10 mouse cellular contexts compared by ENCODE assay signal in the genomic region with DNA sequence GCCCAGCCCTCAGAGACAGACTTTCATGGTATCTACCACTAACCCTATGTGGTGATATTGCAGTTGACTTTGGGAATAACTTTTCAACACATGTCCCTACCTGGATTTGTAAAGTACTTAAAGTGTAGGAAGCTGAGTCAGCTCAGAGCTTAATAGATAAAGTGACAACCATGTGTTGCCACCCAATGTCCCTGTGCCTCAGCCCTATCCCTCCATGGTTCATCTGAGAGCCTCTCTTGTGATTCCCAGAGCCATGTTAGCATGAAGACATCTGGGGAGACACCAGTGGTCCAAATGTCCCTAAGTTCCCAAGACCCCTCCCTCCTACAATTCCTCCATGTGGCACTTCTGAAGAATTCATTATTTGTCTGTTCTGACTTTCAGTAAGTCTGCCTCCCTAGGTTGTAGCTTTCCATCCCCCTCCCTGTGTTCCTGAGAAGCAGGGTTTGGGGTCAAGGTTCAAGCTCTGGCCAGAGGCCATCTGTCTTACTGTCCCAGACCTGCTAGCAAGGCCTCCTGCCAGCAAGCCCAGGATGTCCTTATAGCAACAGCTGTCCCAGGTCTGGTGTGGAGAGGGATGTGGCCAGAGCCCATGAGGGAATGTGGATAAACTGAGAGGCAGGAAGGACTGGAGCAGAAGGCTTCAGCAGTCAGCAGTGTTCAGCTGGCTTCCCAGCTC. TPM values are rescaled to one million over a fixed set of nuclear protein-coding genes. Genes with fewer than 3 reads are reported as not detected.
A peak's percentile ranks its signal among the peaks of the same experiment; 100 is the strongest.
DNase-seq lines count a peak whose midpoint lies in the region; ATAC-seq and TF ChIP-seq lines count a peak whose summit lies in the region.
"Had no signal": no experiment of that assay in that cellular context is flagged by ENCODE, and none has a peak within 500 bp of the region (broad histone marks: within the 10 kb centered on the region; RNA-seq: fewer than 3 reads in every experiment).

No protein-coding gene starts in this region.

- no peak overlapping the region for H3K4me2 ChIP-seq in intestine, postnatal 0 days (replicated peaks; ENCODE audit: low read depth)

- no peak for TF ChIP-seq CTCF in layer of hippocampus, adult 2 months (conservative IDR thresholded peaks at IDR 0.05)
- TF ChIP-seq CTCF in intestine, postnatal 0 days (IDR thresholded peaks at IDR 0.05; ENCODE audit: low read depth), result no peak

- no peaks in the 10 kb centered on the region for H3K4me1 ChIP-seq in intestine, postnatal 0 days (replicated peaks; ENCODE audit: control insufficient read depth, insufficient read depth, low read length)

- DNase-seq in layer of hippocampus, adult 2 months (ENCODE audit: low spot score in 2 of 2), result no peak
- DNase-seq in layer of hippocampus, adult 9-10 months (ENCODE audit: low spot score), result no peak
- peak; percentile 56 for DNase-seq in embryo, embryonic 10 days (ENCODE audit: low spot score)
- peak; percentile 58 for DNase-seq in lung, postnatal 14 days
- DNase-seq in cerebellum, postnatal 4 days (ENCODE audit: low spot score in 2 of 2), result no peak
- DNase-seq: cerebellum, postnatal 10 days had no signal

- no peaks in the 10 kb centered on the region for H3K36me3 ChIP-seq in intestine, postnatal 0 days (ENCODE audit: control insufficient read depth, insufficient read depth)

- H3K9me3 ChIP-seq in intestine, postnatal 0 days (ENCODE audit: control insufficient read depth), result no peaks in the 10 kb centered on the region

- no peak overlapping the region for H3K9ac ChIP-seq in intestine, postnatal 0 days (ENCODE audit: low read depth, low read length)

- peak; percentile 26 for ATAC-seq in intestine, postnatal 0 days
- no peak for ATAC-seq in erythroid progenitor cell, adult 5-6 weeks (replicated peaks; ENCODE audit: low FRiP score, poor library complexity, severe bottlenecking)
- ATAC-seq in cerebellum, adult (ENCODE audit: insufficient number of reproducible peaks, low FRiP score, low TSS enrichment), result no peak

- no peaks in the 10 kb centered on the region for H3K27me3 ChIP-seq in intestine, postnatal 0 days (replicated peaks; ENCODE audit: control insufficient read depth, insufficient read depth, low read length)

- H3K4me3 ChIP-seq in layer of hippocampus, adult 2 months, result no peak overlapping the region
- H3K4me3 ChIP-seq in intestine, postnatal 0 days (ENCODE audit: low read depth, low read length), result no peak overlapping the region

- H3K27ac ChIP-seq in layer of hippocampus, adult 2 months, result 0 out of 2 replicates have a peak overlapping the region, but pooled peaks have one; percentile 5
- peak overlapping the region; percentile 57; the same call in 1 of the 2 replicates for H3K27ac ChIP-seq in intestine, postnatal 0 days (ENCODE audit: low read depth, low read length)

RNA-seq across cellular contexts. Expression of a gene that starts 15.7 kb away (rescaled TPM):
- total RNA-seq in layer of hippocampus, adult 2 months (2021), result not detected
- polyA plus RNA-seq in intestine, postnatal 0 days (2015; fragmentation: Nextera tagmentation; extraction: Ambion mirVana), result 3.3 and 5.8 TPM in 2 replicates
- not detected in 2 replicates for total RNA-seq in erythroid progenitor cell, adult 5-6 weeks (2015; ENCODE audit: low replicate concordance)
- not detected in 2 replicates for total RNA-seq in erythroid progenitor cell, adult 5-6 weeks (2017; ENCODE audit: low replicate concordance)

RNA-seq across cellular contexts. Expression of a gene that starts 30.5 kb away (rescaled TPM):
- total RNA-seq in layer of hippocampus, adult 2 months (2021), result not detected
- 24.6 and 25.9 TPM in 2 replicates for polyA plus RNA-seq in intestine, postnatal 0 days (2015; fragmentation: Nextera tagmentation; extraction: Ambion mirVana)
- total RNA-seq in erythroid progenitor cell, adult 5-6 weeks (2015; ENCODE audit: low replicate concordance), result not detected in 2 replicates
- total RNA-seq in erythroid progenitor cell, adult 5-6 weeks (2017; ENCODE audit: low replicate concordance), result not detected in 2 replicates
- total RNA-seq: ES-E14 had no signal

RNA-seq across cellular contexts. Expression of a gene that starts 56.5 kb away (rescaled TPM):
- 1,000 to 10,000 TPM in 1 of 2 experiments, 100 to 1,000 TPM in 1; 975 to 1,037 TPM for total RNA-seq in layer of hippocampus, adult 2 months (2021)
- polyA plus RNA-seq in intestine, postnatal 0 days (2015; fragmentation: Nextera tagmentation; extraction: Ambion mirVana), result 17.0 and 17.6 TPM in 2 replicates
- 1.8 and 2.5 TPM in 2 replicates for total RNA-seq in erythroid progenitor cell, adult 5-6 weeks (2015; ENCODE audit: low replicate concordance)
- 2.1 and 3.9 TPM in 2 replicates for total RNA-seq in erythroid progenitor cell, adult 5-6 weeks (2017; ENCODE audit: low replicate concordance)

Comparison
In these comparisons a context has a peak if more than half of its experiments do, and no peak if none do; other contexts are left out.
1. DNase-seq: peak in embryo, embryonic 10 days (single experiment) and lung, postnatal 14 days (single experiment); none in layer of hippocampus, adult 2 months (0 of 2), layer of hippocampus, adult 9-10 months (single experiment) and cerebellum, postnatal 4 days (0 of 2).
2. RNA of a gene that starts 56.5 kb away (total RNA-seq): 975 to 1,037 TPM in layer of hippocampus, adult 2 months; 1.8 to 3.9 TPM in erythroid progenitor cell, adult 5-6 weeks; every median in the first group is over 100 times any median in the second.